Mouse (Mus musculus): ENCODE results near the gene Pgghg. TPM values are rescaled to one million over a fixed set of nuclear protein-coding genes. Genes with fewer than 3 reads are reported as not detected.
A peak's percentile ranks its signal among the peaks of the same experiment; 100 is the strongest.
"Not testable (repeated sequence)": the region's sequence is repeated elsewhere in the genome, so short reads cannot be mapped to it uniquely, and the experiment has no call there.

The Pgghg gene
- polyA plus RNA-seq, 1 experiment from 2014 or later = 15.8 TPM

DNA sequence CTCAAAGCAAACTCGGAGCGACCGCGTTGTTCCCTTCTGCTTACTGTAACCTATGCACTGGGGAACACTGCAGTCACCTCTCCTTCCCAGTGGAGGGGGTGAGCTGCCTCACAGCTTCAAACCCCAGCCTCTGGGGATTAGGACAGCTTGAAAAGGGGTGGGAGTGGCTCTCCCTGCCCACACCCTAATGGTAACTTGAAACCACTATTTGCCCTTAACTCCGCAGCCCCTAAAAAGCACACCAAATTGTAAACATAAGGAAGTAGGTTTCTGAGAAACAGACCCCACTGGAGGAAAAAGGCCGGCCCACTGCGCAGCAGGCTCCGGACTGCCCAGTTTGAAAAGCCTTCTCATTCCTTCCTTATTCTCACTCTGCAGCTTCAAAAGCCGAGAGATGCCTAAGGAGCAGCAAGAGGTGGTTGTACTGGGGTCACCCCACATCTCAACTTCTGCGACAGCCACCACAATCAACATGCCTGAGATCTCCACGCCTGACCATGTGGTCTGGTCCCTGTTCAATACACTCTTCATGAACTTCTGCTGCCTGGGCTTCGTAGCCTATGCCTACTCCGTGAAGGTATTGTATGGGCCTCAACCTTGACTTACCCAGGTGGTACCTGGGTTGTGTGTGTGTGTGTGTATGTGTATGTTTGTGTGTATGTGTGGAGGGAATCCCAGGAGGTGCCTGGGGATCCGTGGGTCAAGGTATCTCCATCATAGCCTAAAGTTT is 26.8 kb downstream of the Pgghg start:
- 3% methylated on average over 14 of the region's 14 CpGs for WGBS
- H3K36me3 ChIP-seq (ENCODE audit: control insufficient read depth, insufficient read depth, low read length) = no peaks in the 10 kb centered on the region
- no peaks in the 10 kb centered on the region for H3K9me3 ChIP-seq (ENCODE audit: control insufficient read depth, low read length)
- H3K4me1 ChIP-seq (replicated peaks; ENCODE audit: control insufficient read depth, insufficient read depth, low read length) = peaks cover 6% of the 10 kb centered on the region; the same call in 1 of the 2 replicates
- H3K27ac ChIP-seq (ENCODE audit: low read depth, low read length) = no peak overlapping the region
- ATAC-seq (replicated peaks; ENCODE audit: low FRiP score) (peak; percentile 60; the same call in 1 of the 2 replicates), DNase-seq (ENCODE audit: low spot score) (no peak)
- H3K9ac ChIP-seq (ENCODE audit: low read length) = no peak overlapping the region
- no peak overlapping the region for H3K4me3 ChIP-seq (ENCODE audit: low read depth, low read length)
- H3K4me2 ChIP-seq (ENCODE audit: low read depth, low read length, severe bottlenecking) = no peak overlapping the region
- H3K27me3 ChIP-seq (ENCODE audit: control insufficient read depth, insufficient read depth, low read length) = no peaks in the 10 kb centered on the region; the same call in 1 of the 2 replicates

DNA sequence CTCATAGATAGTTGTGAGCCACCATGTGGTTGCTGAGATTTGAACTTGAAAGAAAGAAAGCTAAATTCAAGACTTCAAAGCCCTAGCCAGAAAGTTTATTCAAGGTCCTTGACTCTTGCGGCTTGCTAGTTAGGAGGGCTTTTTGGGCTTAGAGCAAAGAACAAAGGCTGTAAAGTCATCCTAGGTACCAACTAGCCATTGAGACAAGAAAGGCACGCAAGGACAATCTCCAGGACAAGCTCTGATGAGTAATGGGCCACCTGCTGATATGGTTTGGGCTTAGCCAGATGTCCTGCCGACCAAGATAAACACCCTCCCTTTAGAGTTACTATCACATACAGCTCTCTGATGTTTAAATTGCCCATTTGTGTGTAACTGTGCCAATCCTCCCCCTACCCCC is 27.5 kb downstream of the Pgghg start:
- WGBS = 16% methylated on average over 3 of the region's 3 CpGs
- not testable (repeated sequence) for H3K27ac ChIP-seq (ENCODE audit: low read depth, low read length); H3K36me3 ChIP-seq (ENCODE audit: control insufficient read depth, insufficient read depth, low read length); H3K4me2 ChIP-seq (ENCODE audit: low read depth, low read length, severe bottlenecking); H3K9me3 ChIP-seq (ENCODE audit: control insufficient read depth, low read length); DNase-seq (ENCODE audit: low spot score); H3K9ac ChIP-seq (ENCODE audit: low read length); H3K27me3 ChIP-seq (ENCODE audit: control insufficient read depth, insufficient read depth, low read length); H3K4me3 ChIP-seq (ENCODE audit: low read depth, low read length); ATAC-seq (replicated peaks; ENCODE audit: low FRiP score)
- H3K4me1 ChIP-seq (replicated peaks; ENCODE audit: control insufficient read depth, insufficient read depth, low read length) = peaks cover 11% of the 10 kb centered on the region; the same call in 1 of the 2 replicates

DNA sequence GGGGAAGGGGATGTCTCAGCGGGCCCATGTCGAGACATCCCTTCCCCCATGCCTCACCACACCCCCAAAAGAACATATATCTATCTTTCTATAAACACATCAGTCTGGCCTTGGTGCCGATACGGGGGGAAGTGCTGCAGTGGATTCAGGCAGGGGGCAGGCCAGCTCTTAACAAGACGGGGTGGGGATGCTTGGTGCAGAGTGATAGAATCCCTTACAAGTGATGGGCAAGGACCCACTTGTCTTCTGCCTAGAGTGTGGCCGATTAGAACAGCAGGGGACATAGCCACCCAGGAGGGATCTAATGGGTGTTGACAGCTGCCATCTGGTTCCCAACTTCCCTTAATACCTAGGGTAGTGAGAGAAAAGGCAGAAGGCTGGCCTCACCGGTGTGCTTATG is 29.7 kb downstream of the Pgghg start:
- Histone ChIP-seq H3K36me3 (ENCODE audit: control insufficient read depth, insufficient read depth, low read length) (no peaks in the 10 kb centered on the region), H3K4me2 (ENCODE audit: low read depth, low read length, severe bottlenecking) (no peak overlapping the region), H3K9me3 (ENCODE audit: control insufficient read depth, low read length) (no peaks in the 10 kb centered on the region), H3K27me3 (ENCODE audit: control insufficient read depth, insufficient read depth, low read length) (peaks cover 2% of the 10 kb centered on the region; the same call in 1 of the 2 replicates), H3K27ac (ENCODE audit: low read depth, low read length) (no peak overlapping the region), H3K4me3 (ENCODE audit: low read depth, low read length) (no peak overlapping the region), H3K4me1 (replicated peaks; ENCODE audit: control insufficient read depth, insufficient read depth, low read length) (peaks cover 13% of the 10 kb centered on the region; the same call in 1 of the 2 replicates), H3K9ac (ENCODE audit: low read length) (no peak overlapping the region)
- DNase-seq (ENCODE audit: low spot score) (no peak), ATAC-seq (replicated peaks; ENCODE audit: low FRiP score) (no peak)
- 48% methylated on average over 7 of the region's 7 CpGs for WGBS

DNA sequence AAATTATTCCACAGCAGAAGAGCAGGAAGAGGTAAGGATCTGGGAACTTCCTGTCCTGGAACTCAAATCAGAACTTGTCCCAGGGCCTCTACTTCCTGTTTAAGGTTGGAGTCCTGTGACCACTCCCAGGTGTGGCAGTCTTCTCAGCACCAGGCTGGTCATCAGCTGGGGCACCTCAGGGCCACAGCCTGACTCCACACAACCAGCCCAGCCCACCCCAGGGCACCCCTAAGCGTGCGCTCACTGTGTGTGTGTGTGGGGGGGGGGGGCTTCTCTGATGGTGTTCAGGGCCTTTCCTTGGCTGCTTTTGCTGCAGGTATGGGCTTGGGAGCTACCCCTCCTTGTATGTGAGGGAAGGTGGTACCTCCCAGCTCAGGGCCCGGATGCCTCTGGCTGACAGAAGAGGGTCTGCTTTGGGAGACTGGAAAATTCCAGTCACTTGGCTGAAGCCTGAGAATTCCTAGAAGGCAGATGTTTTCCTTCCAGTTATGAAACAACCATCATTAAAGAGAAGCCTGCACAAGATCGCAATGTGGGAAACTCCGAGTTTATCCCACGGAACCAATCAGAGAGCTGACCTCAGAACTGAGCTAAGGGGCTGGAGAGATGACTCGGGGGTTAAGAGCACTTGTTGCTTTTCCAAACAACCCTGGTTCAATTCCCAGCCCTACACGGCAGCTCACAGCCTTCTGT is 30.4 kb downstream of the Pgghg start:
- no peak overlapping the region for H3K4me2 ChIP-seq (ENCODE audit: low read depth, low read length, severe bottlenecking)
- no peak overlapping the region for H3K9ac ChIP-seq (ENCODE audit: low read length)
- peaks cover 2% of the 10 kb centered on the region; the same call in 1 of the 2 replicates for H3K27me3 ChIP-seq (ENCODE audit: control insufficient read depth, insufficient read depth, low read length)
- ATAC-seq (replicated peaks; ENCODE audit: low FRiP score) = no peak
- H3K36me3 ChIP-seq (ENCODE audit: control insufficient read depth, insufficient read depth, low read length) = no peaks in the 10 kb centered on the region
- no peak overlapping the region for H3K4me3 ChIP-seq (ENCODE audit: low read depth, low read length)
- H3K27ac ChIP-seq (ENCODE audit: low read depth, low read length) = no peak overlapping the region
- DNase-seq (ENCODE audit: low spot score) = no peak
- peaks cover 13% of the 10 kb centered on the region; the same call in 1 of the 2 replicates for H3K4me1 ChIP-seq (replicated peaks; ENCODE audit: control insufficient read depth, insufficient read depth, low read length)
- H3K9me3 ChIP-seq (ENCODE audit: control insufficient read depth, low read length) = no peaks in the 10 kb centered on the region
- WGBS = 88% methylated on average over 8 of the region's 8 CpGs

DNA sequence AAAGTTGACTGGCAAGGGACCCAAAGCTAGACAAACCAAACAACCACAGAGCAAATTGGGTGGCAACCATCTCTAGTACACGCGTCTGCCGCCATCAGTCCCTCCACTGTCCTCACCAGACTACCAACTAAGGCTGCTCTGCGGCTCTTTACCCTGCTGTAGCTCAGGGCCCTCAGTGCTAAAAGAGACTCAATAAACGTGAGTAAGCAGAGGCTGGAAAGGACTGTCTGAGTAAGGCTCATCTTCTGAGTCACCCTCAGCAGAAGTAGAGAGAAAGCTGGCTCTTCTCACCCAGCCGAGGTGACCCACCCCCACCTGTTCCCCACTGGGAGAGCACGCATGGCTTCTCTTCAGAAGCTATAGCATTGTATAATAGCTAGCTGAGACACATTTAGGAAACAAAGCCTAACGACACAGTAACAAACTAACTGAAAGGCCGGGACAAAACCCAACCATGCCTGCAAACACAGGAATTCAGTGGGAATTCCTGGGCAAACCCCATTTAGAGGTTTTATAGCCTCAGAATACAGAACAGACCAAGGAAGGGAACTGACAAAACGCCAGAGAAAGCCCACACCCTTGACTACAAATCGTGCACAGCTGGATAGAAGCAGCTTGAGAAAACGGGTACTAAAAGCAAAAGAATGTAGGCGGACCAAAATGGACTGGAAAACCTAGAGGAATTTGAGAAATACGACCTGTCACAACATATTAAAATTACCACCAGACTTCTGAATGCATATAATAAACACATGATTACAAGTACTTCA is 32.4 kb downstream of the Pgghg start:
- H3K9me3 ChIP-seq (ENCODE audit: control insufficient read depth, low read length) = no peaks in the 10 kb centered on the region
- peaks cover 2% of the 10 kb centered on the region; the same call in 1 of the 2 replicates for H3K27me3 ChIP-seq (ENCODE audit: control insufficient read depth, insufficient read depth, low read length)
- no peak for DNase-seq (ENCODE audit: low spot score)
- 26% methylated on average over 14 of the region's 14 CpGs for WGBS
- H3K36me3 ChIP-seq (ENCODE audit: control insufficient read depth, insufficient read depth, low read length) = no peaks in the 10 kb centered on the region
- no peak overlapping the region for H3K27ac ChIP-seq (ENCODE audit: low read depth, low read length)
- H3K9ac ChIP-seq (ENCODE audit: low read length) = no peak overlapping the region
- ATAC-seq (replicated peaks; ENCODE audit: low FRiP score) = no peak
- peaks cover 7% of the 10 kb centered on the region; the same call in 1 of the 2 replicates for H3K4me1 ChIP-seq (replicated peaks; ENCODE audit: control insufficient read depth, insufficient read depth, low read length)
- no peak overlapping the region for H3K4me2 ChIP-seq (ENCODE audit: low read depth, low read length, severe bottlenecking)
- no peak overlapping the region for H3K4me3 ChIP-seq (ENCODE audit: low read depth, low read length)

DNA sequence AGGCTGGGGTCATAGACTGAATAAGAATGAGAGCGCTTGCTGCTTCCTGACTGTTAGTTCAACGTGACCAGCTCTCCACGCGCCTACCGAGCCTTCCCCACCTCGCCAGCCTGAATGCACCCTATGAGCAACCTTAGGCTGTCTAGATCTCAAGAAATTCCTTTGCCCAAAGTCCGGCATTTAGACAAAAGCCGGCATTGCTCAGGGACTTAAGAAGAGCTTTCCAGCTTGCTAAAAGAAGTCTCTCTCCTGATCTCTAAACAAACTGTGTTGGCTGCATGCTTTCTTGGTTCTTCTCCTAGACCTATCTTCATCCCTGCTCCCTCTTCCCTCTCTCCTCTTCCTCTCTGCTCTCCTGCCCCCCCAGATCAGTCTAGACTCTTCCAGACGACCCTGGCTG is 33.7 kb downstream of the Pgghg start:
- WGBS = 8% methylated on average over 9 of the region's 9 CpGs
- H3K4me2 ChIP-seq (ENCODE audit: low read depth, low read length, severe bottlenecking) = no peak overlapping the region

DNA sequence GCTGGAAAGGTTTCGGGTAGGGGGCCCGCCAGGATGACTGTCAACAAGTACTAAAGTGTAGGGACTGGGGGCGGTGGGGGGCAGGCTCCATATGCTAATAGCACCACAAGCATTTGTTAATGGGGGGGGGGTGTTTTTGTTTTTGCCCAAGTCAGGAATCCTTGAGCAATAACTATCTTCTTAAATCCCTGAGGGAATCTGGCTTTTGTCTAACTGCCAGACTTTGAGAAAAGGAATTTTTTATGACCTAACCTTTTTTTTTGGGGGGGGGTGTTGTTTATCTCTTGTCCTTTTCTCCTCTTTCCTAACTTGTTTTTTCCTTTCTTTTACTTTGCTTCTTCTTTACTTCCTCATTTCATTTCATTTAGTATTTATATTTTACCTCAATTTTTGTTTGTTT is 34.3 kb downstream of the Pgghg start:
- Histone ChIP-seq H3K27me3 (ENCODE audit: control insufficient read depth, insufficient read depth, low read length) (peaks cover 2% of the 10 kb centered on the region; the same call in 1 of the 2 replicates), H3K9ac (ENCODE audit: low read length) (no peak overlapping the region), H3K36me3 (ENCODE audit: control insufficient read depth, insufficient read depth, low read length) (no peaks in the 10 kb centered on the region), H3K9me3 (ENCODE audit: control insufficient read depth, low read length) (no peaks in the 10 kb centered on the region), H3K4me3 (ENCODE audit: low read depth, low read length) (no peak overlapping the region), H3K4me1 (replicated peaks; ENCODE audit: control insufficient read depth, insufficient read depth, low read length) (peaks cover 7% of the 10 kb centered on the region; the same call in 1 of the 2 replicates), H3K4me2 (ENCODE audit: low read depth, low read length, severe bottlenecking) (no peak overlapping the region), H3K27ac (ENCODE audit: low read depth, low read length) (no peak overlapping the region)
- WGBS = 34% methylated on average over 3 of the region's 3 CpGs
- ATAC-seq (replicated peaks; ENCODE audit: low FRiP score) = no peak
- DNase-seq (ENCODE audit: low spot score) = no peak

More for the DNA sequence above, 33.7 kb downstream of the Pgghg start:
- H3K27me3 ChIP-seq (ENCODE audit: control insufficient read depth, insufficient read depth, low read length) = peaks cover 2% of the 10 kb centered on the region; the same call in 1 of the 2 replicates
- no peak overlapping the region for H3K9ac ChIP-seq (ENCODE audit: low read length)
- H3K4me3 ChIP-seq (ENCODE audit: low read depth, low read length) = no peak overlapping the region
- no peaks in the 10 kb centered on the region for H3K9me3 ChIP-seq (ENCODE audit: control insufficient read depth, low read length)
- ATAC-seq (replicated peaks; ENCODE audit: low FRiP score) (no peak), DNase-seq (ENCODE audit: low spot score) (no peak)
- no peaks in the 10 kb centered on the region for H3K36me3 ChIP-seq (ENCODE audit: control insufficient read depth, insufficient read depth, low read length)
- H3K4me1 ChIP-seq (replicated peaks; ENCODE audit: control insufficient read depth, insufficient read depth, low read length) = peaks cover 7% of the 10 kb centered on the region; the same call in 1 of the 2 replicates
- H3K27ac ChIP-seq (ENCODE audit: low read depth, low read length) = no peak overlapping the region

DNA sequence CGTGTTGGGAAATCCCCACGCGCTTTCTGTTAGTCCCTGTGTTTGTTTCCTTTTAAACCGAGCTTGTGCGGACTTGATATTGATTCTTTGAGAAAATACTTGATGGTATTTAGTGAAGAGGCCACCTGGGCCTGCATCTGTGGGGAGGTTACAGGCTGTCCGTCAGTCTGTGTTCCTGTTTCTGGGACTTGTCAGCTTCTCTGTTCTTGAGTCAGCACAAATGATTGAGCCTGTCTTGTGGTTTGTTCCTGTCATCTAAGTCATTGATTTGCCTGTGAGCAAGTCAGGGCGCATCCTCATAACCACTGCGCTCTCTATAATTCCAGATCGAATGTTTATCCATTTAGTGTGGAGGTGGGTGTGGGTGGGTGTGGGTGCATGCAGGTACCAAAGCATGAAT is 35.5 kb downstream of the Pgghg start:
- not testable (repeated sequence) for H3K4me2 ChIP-seq (ENCODE audit: low read depth, low read length, severe bottlenecking); H3K27me3 ChIP-seq (ENCODE audit: control insufficient read depth, insufficient read depth, low read length); H3K9me3 ChIP-seq (ENCODE audit: control insufficient read depth, low read length); H3K4me3 ChIP-seq (ENCODE audit: low read depth, low read length); H3K4me1 ChIP-seq (replicated peaks; ENCODE audit: control insufficient read depth, insufficient read depth, low read length); H3K27ac ChIP-seq (ENCODE audit: low read depth, low read length); ATAC-seq (replicated peaks; ENCODE audit: low FRiP score); H3K36me3 ChIP-seq (ENCODE audit: control insufficient read depth, insufficient read depth, low read length); DNase-seq (ENCODE audit: low spot score); H3K9ac ChIP-seq (ENCODE audit: low read length)
- WGBS = 89% methylated on average over 9 of the region's 9 CpGs

All from forebrain, embryonic 11.5 days (tissue).